Mouse (Mus musculus): ENCODE results near the gene Hcn1.

Gene Hcn1

DNA sequence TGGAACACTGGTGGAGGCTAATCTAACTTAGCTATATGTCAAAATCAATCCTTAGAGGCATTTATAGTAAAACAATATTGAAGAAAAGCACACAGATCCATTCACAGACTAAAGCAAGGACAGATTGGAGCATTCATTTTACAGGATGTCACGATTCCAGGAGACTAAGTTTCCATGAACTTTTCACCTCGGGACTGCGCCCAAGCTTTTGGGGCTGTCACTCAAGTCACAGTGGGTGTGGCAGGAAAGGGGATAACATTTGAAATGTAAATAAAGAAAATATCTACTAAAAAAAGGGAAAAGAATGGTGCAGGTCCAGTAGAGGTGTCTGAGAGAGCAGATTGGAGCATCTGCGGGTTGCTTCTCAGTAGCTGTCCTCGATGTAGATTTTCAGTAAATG is 421.3 kb downstream of the Hcn1 start:
- DNase-seq (ENCODE audit: low read depth, low spot score) = no peak

DNA sequence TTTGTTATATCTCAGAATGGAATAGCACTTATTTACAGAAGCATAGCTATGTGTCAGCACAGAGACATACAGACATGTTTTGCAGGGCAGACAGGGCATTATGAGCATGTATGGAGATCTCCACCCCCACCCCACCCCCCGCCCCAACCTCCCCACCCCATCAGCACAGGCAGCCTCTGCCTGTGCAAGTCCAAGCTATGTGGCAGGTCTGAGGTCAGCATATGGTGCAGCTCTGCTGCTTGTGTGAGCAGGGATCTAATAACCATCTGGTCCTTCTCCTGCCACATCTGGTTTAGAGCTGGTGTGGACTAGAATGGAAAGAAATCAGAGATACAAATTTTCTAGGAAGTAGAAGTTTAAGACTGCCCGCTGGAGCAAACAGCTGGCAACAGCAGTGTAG is 424.4 kb downstream of the Hcn1 start:
- DNase-seq (ENCODE audit: low read depth, low spot score) = no peak

DNA sequence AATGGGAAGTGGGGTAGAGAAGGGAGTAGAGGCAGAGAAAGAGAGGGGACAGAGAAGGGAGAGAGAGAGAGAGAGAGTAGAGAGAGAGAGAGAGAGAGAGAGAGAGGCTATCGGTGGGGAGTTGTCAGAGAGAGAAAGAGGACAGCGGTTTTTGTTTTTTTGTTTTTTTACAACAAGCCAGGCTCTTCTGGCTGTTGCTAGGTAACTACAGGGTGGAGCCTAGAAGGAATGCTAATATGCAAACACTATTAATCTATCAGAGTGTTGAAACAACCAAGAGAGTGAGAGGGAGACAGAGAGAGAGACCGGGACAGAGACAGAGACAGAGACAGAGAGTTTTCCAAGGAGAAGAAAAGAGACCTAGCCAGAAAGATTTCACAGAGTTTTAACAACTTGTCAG is 425.7 kb downstream of the Hcn1 start:
- DNase-seq (ENCODE audit: low read depth, low spot score) = peak; percentile 7

GRCm38 (mm10) chr13:118028662-118029061 is 426.5 kb downstream of the Hcn1 start:
- no peak for DNase-seq (ENCODE audit: low read depth, low spot score)

DNA sequence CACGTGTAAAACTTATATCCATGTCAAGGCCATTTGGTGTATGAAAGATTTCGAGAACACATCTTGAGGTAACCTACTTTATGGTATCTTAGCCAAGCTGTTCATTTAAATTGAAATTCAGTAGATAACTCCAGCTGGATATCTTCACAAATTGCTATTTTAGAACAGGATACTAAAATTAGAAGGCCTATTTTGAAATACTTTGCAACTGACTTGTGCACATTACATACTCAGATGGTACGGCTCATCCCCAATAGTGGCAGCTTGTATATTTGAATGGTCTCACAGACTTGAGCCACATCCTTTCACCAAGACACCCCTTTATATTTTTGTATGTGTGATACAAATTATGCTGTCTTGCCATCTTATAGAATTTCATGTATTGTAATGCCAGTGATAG is 427.5 kb downstream of the Hcn1 start:
- no peak for DNase-seq (ENCODE audit: low read depth, low spot score)

GRCm38 (mm10) chr13:118035598-118035997 is 433.5 kb downstream of the Hcn1 start:
- DNase-seq (ENCODE audit: low read depth, low spot score) = no peak

Measured in 3T3-L1 (cell line).